Mouse (Mus musculus) CH12.LX (cell line): ENCODE measurements at regions not wholly inside any gene's neighbourhood (a gene's known extent, or its start where the extent isn't known, plus 50 kb on each side); places are given as distances from the start of the nearest gene placed in this dataset.

ENCODE experiments used
- DNase-seq: peaks from one replicate; pipeline ENCODE4 v3.0.0-alpha.2; 2013; ENCODE audit errors: extremely low read depth
- H3K27ac ChIP-seq: 2 replicates; pipeline ENCODE4 v1.5.1; 2012; ENCODE audit warnings: low read depth, mild to moderate bottlenecking, control low read depth, moderate library complexity; ENCODE audit not compliant: insufficient read depth
- H3K27me3 ChIP-seq: replicated peaks from 2 replicates; pipeline ENCODE3; 2012; ENCODE audit warnings: inconsistent platforms
- H3K36me3 ChIP-seq, 2 experiments: replicated peaks in 1 of 2; 2 replicates each; pipeline versions ENCODE3 to v1.6.1; 2012; ENCODE audit warnings: inconsistent platforms in 1 of 2, low read length in 1 of 2, mild to moderate bottlenecking in 1 of 2, mixed read lengths in 1 of 2, moderate library complexity in 1 of 2; ENCODE audit not compliant: control insufficient read depth in 1 of 2, insufficient read depth in 1 of 2
- H3K4me1 ChIP-seq, 2 experiments: 2 replicates each; pipeline ENCODE4 v1.6.1; 2012; ENCODE audit warnings: inconsistent platforms in 1 of 2, moderate library complexity in 1 of 2; ENCODE audit not compliant: insufficient read depth in 2 of 2, control insufficient read depth in 1 of 2
- H3K4me2 ChIP-seq: 2 replicates; pipeline ENCODE4 v1.6.1; 2012; ENCODE audit warnings: low read depth, mild to moderate bottlenecking, control low read depth; ENCODE audit not compliant: poor library complexity, insufficient read depth, severe bottlenecking
- H3K4me3 ChIP-seq, 3 experiments: fragments of 150-350 bp in 1 of 3; sonication (generic) in 1 of 3; replicated peaks in 1 of 3; 2 replicates each; pipeline versions ENCODE3 to v1.5.1; 2011 to 2012; ENCODE audit warnings: low read depth in 2 of 3, low read length in 2 of 3, mild to moderate bottlenecking in 2 of 3, moderate library complexity in 2 of 3, control low read depth in 1 of 3, improper control_type of control experiment in 1 of 3, inconsistent platforms in 1 of 3, mixed read lengths in 1 of 3; ENCODE audit not compliant: poor library complexity in 1 of 3
- H3K79me2 ChIP-seq: replicated peaks from 2 replicates; pipeline ENCODE4 v1.6.1; 2012; ENCODE audit warnings: mild to moderate bottlenecking, moderate library complexity; ENCODE audit not compliant: control insufficient read depth, poor library complexity, insufficient read depth, severe bottlenecking; ENCODE audit errors: extremely low read depth
- H3K9ac ChIP-seq: 2 replicates; pipeline ENCODE4 v1.6.1; 2012; ENCODE audit warnings: low read depth, mild to moderate bottlenecking, control low read depth, moderate library complexity; ENCODE audit not compliant: insufficient read depth
- H3K9me3 ChIP-seq: replicated peaks from 2 replicates; pipeline ENCODE3; 2012; ENCODE audit warnings: low read length, inconsistent platforms, mixed read lengths
- CHD2 ChIP-seq: IDR thresholded peaks from 2 replicates; pipeline ENCODE4 v1.6.1; 2011; ENCODE audit warnings: low read length, improper control_type of control experiment
- CTCF ChIP-seq, 2 experiments: IDR thresholded peaks in 1 of 2; conservative IDR thresholded peaks in 1 of 2; 2 replicates each; pipeline ENCODE4 v1.5.1; 2011 to 2012; ENCODE audit warnings: low read depth in 2 of 2, low read length in 2 of 2, improper control_type of control experiment in 1 of 2, inconsistent platforms in 1 of 2, mild to moderate bottlenecking in 1 of 2, moderate library complexity in 1 of 2
- E2F4 ChIP-seq: IDR thresholded peaks from 2 replicates; pipeline ENCODE4 v1.6.1; 2011; ENCODE audit warnings: low read depth, low read length, improper control_type of control experiment; ENCODE audit not compliant: insufficient replicate concordance
- JUN ChIP-seq: IDR thresholded peaks from 2 replicates; pipeline ENCODE4 v1.6.1; 2011; ENCODE audit warnings: low read depth, mild to moderate bottlenecking, low read length, improper control_type of control experiment, moderate library complexity; ENCODE audit not compliant: insufficient read depth
- MAFK ChIP-seq: IDR thresholded peaks from 2 replicates; pipeline ENCODE4 v1.6.1; 2011; ENCODE audit warnings: low read length, improper control_type of control experiment; ENCODE audit not compliant: insufficient replicate concordance
- POLR2A ChIP-seq: IDR thresholded peaks from 2 replicates; pipeline ENCODE4 v1.6.1; 2011; ENCODE audit warnings: low read depth, mild to moderate bottlenecking, improper control_type of control experiment, low read length
- POLR2AphosphoS2 ChIP-seq: IDR thresholded peaks from 2 replicates; pipeline ENCODE4 v1.6.1; 2011; ENCODE audit warnings: low read depth, low read length, improper control_type of control experiment
- RCOR1 ChIP-seq: conservative IDR thresholded peaks from 2 replicates; pipeline ENCODE4 v1.6.1; 2012; ENCODE audit warnings: low read depth, mild to moderate bottlenecking, inconsistent platforms, low read length, improper control_type of control experiment
- SIN3A ChIP-seq: IDR thresholded peaks from 2 replicates; pipeline ENCODE4 v1.6.1; 2012; ENCODE audit warnings: low read length, improper control_type of control experiment, inconsistent platforms
- SMC3 ChIP-seq: IDR thresholded peaks from 2 replicates; pipeline ENCODE4 v1.6.1; 2011; ENCODE audit warnings: low read depth, low read length, improper control_type of control experiment
- USF2 ChIP-seq: conservative IDR thresholded peaks from 2 replicates; pipeline ENCODE4 v1.6.1; 2011; ENCODE audit warnings: low read depth, low read length, improper control_type of control experiment
- ZMIZ1 ChIP-seq: IDR thresholded peaks from 2 replicates; pipeline ENCODE4 v1.6.1; 2012; ENCODE audit warnings: low read depth, mild to moderate bottlenecking, inconsistent platforms, low read length, improper control_type of control experiment
- dilution Hi-C: fragments of 300-500 bp; cut with MboI; formaldehyde crosslinking; loops from 2 replicates; pipeline ENCODE4 v1.14.3; 2020; ENCODE audit warnings: low sequenced_read_pairs; ENCODE audit not compliant: extremely low pct_unique_long_range_greater_than_20kb, extremely low pct_ligation_motif_present
- in situ Hi-C: fragments of 300-500 bp; cut with MboI; formaldehyde crosslinking; loops from 3 replicates; pipeline ENCODE4 v1.14.3; 2019; ENCODE audit warnings: low sequenced_read_pairs, low pct_ligation_motif_present, low pct_unique_long_range_greater_than_20kb, mixed read lengths

- in situ Hi-C loops = no loop called here
- no peak overlapping the region for H3K27ac ChIP-seq
Measured at GRCm38 (mm10) chrX:145758406-145758805, 253.4 kb upstream of the Amot start.

GRCm38 (mm10) chrX:145753427-145753826 lies 248.4 kb upstream of the Amot start:
- Histone ChIP-seq H3K27ac (no peak overlapping the region), H3K4me1 (no peaks in the 10 kb centered on the region; a peak in 1 of 4 replicates), H3K9me3 (no peaks in the 10 kb centered on the region), H3K4me2 (no peak overlapping the region), H3K79me2 (no peaks in the 10 kb centered on the region), H3K36me3 (no peaks in the 10 kb centered on the region), H3K9ac (no peak overlapping the region), H3K27me3 (no peaks in the 10 kb centered on the region), H3K4me3 (no peak overlapping the region)
- TF ChIP-seq CTCF (conservative IDR thresholded peaks at IDR 0.05 in 1 of 2, IDR thresholded peaks at IDR 0.05 in 1 of 2; ENCODE audit: low read depth in 2 of 2, low read length in 2 of 2) (peak in 1 of 2 experiments; percentile 14; a peak in 1 of 4 replicates), SIN3A (no peak), SMC3 (no peak)
- dilution Hi-C loops (no loop called here), in situ Hi-C loops (no loop called here)
- DNase-seq = no peak

More at GRCm38 (mm10) chrX:145758406-145758805, 253.4 kb upstream of the Amot start:
- DNase-seq = no peak
- Histone ChIP-seq H3K9me3 (no peaks in the 10 kb centered on the region), H3K4me1 (no peaks in the 10 kb centered on the region; a peak in 1 of 4 replicates), H3K9ac (no peak overlapping the region), H3K79me2 (no peaks in the 10 kb centered on the region), H3K36me3 (no peaks in the 10 kb centered on the region), H3K27me3 (no peaks in the 10 kb centered on the region), H3K4me3 (no peak overlapping the region), H3K4me2 (no peak overlapping the region)
- dilution Hi-C loops = no loop called here
- TF ChIP-seq RCOR1 = no peak
- TF ChIP-seq CHD2 = no peak
- TF ChIP-seq ZMIZ1 = no peak
- TF ChIP-seq CTCF (conservative IDR thresholded peaks at IDR 0.05 in 1 of 2, IDR thresholded peaks at IDR 0.05 in 1 of 2; ENCODE audit: low read depth in 2 of 2, low read length in 2 of 2) = no peak
- no peak for TF ChIP-seq USF2
- TF ChIP-seq JUN = no peak
- no peak for TF ChIP-seq SIN3A
- TF ChIP-seq E2F4 = no peak
- no peak for TF ChIP-seq MAFK
- TF ChIP-seq POLR2AphosphoS2 = no peak
- TF ChIP-seq POLR2A = no peak
